Mouse (Mus musculus) 416B (cell line): ENCODE data around the gene Sorbs1.
A peak's percentile ranks its signal among the peaks of the same experiment; 100 is the strongest.

ENCODE experiments used
- DNase-seq: peaks from one replicate; pipeline ENCODE4 v3.0.0; 2011; ENCODE audit warnings: low read depth

The Sorbs1 gene

DNA sequence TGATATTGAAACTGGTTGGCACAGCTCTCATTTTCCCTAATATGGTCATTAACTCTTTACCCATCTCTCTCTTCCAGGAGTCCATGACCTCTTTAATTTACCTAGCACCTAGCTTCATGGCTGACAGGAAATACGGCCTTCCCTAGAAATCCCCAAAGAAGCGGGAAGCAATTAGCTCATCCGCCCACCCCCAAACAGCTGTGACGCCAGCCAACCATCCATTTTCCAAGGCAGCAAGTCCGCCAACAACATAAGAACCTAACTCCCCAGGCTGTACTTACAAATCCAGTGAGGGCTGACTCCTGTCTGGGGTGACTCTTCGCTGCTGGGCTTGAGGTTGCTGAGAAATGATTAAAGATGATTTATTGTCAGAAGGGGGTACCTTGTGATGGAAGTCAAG lies 214.4 kb downstream of the Sorbs1 start:
- no peak for DNase-seq

DNA sequence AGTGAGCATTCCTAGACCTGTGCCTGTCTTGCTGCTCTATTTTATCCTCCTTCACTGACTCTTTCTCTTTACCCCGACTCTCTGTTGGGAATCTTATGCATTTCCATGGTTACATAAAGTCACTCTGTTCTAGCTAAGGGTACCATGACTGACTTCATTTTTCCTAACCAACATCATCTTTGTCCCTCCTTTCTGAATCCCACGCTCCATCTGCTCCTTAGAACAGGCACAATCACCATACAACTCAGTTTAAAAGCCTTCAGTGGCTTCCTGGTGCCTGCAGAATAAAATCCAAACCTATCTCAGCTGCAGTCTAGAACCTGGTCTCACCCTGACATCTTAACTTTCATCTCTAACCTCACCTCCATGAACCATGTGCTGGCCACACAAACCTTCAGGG lies 215.0 kb downstream of the Sorbs1 start:
- no peak for DNase-seq

- DNase-seq = no peak
These were observed 215.8 kb downstream of the Sorbs1 start for GRCm38 (mm10) chr19:40297798-40298144.

- DNase-seq = no peak
These were observed 216.3 kb downstream of the Sorbs1 start for GRCm38 (mm10) chr19:40297078-40297797.

GRCm38 (mm10) chr19:40294231-40294630 lies 219.3 kb downstream of the Sorbs1 start:
- DNase-seq = no peak

DNA sequence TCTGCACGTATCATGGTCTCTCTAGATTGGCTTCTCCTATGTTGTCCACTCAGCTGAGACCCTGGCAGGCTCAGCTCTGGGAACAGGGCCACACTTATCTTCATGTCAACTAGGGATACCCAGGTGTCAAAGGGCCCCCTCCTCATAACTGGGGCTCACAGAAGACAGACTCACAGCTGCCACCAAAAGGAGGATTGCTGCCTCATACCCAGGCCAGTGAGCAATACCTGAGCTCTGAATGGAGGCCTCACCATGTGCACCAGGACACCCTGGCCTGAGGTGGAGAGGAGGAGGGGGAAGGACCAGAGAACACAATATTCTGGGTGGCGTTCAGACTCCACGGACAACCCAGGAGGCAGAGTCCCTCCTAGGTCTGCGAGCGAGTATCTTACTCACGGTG lies 219.8 kb downstream of the Sorbs1 start:
- no peak for DNase-seq

- DNase-seq = no peak
These were observed 223.4 kb downstream of the Sorbs1 start for GRCm38 (mm10) chr19:40290099-40290724.

- DNase-seq = no peak
These were observed 225.2 kb downstream of the Sorbs1 start for GRCm38 (mm10) chr19:40288415-40288814.

GRCm38 (mm10) chr19:40284704-40285103 lies 228.9 kb downstream of the Sorbs1 start:
- no peak for DNase-seq

DNA sequence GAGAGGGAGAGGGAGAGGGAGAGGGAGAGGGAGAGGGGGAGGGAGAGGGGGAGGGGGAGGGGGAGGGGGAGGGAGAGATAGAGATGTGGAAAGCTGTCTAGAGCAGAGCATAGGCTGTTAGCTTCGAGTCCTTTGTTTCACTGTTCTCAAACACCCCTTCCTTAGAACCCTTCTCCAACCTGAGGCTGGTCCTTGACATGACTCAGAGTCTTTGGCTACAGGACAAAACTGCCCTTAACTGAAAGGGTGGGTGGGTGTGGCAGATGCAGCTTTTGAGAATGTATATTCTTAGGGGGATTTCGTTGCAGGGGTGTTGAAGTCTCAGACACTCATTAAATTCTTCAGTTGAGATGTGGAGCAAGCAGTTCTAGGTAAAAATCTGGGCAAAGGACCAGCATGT lies 230.2 kb downstream of the Sorbs1 start:
- no peak for DNase-seq

DNA sequence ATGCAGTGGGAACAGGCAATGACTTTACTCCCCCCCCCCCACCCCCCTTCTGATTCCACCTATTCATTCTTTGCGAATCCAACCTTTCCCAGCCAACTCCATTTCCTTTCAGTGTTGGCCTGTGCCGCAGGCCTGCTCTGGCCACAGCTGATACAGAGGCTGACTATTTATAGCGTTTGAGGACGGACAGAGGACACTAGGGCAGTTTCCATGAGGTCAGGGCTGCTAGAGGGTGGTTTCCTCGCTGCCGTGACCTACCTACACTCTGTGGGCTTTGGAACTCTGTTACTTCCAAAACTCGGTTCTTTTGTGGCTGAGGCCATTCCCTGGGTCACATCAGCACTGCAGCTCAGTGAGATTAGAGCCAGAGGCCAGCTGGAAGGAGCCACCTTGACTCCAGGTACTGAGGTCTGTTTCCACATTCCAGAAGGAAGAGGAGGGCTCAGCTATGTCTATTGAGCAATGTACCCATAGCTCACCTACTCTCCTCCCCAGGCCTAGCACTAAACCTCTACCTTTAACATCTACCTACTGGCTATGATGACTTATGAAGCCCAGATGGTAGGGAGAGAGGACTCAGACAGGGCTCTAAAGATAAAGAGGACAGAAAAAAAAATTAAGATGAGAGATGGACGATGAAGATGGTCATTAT lies 235.1 kb downstream of the Sorbs1 start:
- DNase-seq = no peak

GRCm38 (mm10) chr19:40277494-40277893 lies 236.1 kb downstream of the Sorbs1 start:
- DNase-seq = no peak

DNA sequence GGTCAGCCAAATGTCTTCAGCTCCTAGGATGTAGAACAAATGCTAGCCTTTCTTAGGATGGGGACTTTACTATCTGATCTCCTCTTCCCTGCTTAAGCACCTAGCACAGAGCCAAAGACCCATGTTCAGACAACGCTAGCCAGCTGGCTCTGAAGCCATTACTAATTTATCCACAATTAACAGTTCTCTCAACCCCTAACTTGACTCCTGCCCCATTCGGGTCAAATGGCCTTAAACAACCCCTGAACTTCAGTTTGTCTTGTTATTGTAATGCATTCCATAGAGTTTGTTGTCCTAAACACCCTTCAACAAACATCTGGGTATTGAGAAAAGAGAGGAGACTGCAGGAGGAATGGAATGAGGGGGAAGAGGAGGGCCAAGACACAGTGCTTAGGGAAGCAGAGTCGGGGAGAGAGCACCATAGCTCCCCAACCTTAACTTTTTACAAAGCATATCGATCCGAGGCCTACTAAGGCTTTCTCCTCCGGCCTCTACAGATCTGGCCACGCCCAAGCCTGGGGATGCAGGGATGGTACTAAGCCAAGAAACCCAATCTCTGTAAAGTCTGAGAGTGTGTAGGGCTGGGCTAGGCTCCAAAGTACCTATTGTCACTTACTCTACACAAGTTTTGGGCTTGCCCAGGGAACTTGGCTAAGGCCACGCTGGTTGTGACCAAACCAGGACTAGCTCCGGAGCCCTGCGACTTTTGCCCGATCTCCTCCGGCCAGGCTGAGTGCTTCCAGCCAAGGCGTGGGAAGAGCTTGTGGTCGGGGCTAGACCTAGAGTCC lies 238.0 kb downstream of the Sorbs1 start:
- DNase-seq = no peak

DNA sequence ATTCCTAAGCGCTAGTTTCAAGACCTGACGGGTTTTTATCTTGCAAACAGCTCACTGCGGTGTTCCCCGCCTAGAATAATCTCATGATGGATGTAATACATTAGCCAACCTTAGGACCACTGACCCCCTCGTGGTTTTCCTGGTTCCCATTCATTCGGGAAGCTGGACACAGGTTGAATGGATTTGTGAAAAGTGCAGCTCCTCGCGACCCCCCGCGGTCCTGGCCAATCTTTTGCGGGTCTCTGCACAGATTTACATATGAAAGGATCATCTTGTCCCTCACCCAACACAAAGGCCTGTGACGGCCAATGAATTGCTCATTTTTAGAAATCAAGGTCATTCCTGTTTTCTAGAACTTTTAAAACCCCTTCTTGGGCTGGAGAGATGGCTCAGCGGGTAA lies 240.9 kb downstream of the Sorbs1 start:
- DNase-seq = no peak

- no peak for DNase-seq
These were observed 242.2 kb downstream of the Sorbs1 start, which contains the start of gene Pdlim1 for GRCm38 (mm10) chr19:40271308-40271892. TSS of gene Pdlim1 (minus strand) at chr19:40271842.

- no peak for DNase-seq
These were observed 242.9 kb downstream of the Sorbs1 start for GRCm38 (mm10) chr19:40270351-40271307.

- DNase-seq = no peak
These were observed 244.1 kb downstream of the Sorbs1 start for GRCm38 (mm10) chr19:40269526-40269925.

- no peak for DNase-seq
These were observed 245.1 kb downstream of the Sorbs1 start for GRCm38 (mm10) chr19:40268493-40268892.

DNA sequence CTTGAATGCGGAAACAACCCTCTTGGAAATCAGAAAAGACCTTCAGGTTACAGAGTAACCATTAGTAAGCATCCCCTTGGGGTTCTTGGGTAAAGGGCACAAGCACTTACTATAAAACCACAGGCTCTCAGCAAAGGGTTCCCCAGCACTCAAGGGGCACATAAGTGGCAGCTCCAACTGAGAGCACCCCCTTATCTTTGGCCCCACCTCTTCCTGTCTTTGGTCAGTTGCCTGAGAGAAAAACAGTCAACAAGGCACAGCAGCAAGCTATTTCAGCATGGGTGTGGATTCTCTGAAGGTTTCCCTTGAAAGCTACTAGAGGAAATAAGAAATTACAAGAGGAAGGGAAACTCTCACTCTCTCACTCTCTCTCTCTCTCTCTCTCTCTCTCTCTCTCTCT lies 246.2 kb downstream of the Sorbs1 start:
- no peak for DNase-seq

DNA sequence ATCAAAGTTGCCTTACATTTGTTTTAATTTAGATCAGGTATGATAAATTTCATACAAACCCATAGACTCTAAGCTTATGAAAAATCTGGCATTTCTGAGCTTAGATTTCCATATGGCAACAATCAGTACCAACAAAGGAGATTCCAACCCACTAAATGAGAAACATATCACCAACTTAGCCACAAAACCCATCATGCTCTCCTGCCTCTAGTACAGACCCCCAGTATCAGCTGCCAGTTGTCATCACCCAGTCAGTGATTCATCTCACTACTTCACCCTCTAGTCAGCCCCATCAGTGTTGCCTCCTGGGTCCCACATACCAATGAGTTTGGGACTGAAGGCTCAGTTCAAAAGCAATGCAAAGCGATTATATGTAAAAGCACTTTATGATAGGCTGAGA lies 254.1 kb downstream of the Sorbs1 start:
- no peak for DNase-seq

DNA sequence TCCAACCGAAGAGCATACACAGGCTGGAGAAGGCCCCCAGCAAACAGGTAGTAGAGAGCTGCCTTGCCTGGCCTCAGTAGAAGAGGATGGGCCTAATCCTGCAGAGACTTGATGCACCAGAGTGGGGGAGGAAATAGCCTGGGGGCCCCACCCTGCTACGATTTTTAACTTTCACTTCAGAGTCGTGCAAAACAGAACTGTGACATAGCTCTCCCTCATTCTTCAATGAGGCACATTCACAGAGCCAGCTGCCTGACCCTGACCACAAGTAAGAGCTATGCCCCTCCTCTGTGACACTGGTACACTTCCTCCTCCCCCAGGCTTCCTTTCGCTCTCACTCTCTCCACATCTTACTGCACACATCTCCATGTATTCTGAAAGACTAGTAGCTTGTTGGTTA lies 256.2 kb downstream of the Sorbs1 start:
- DNase-seq = peak; percentile 10
